Mouse (Mus musculus): ENCODE measurements around the gene Cfap300. TPM values are rescaled to one million over a fixed set of nuclear protein-coding genes. Genes with fewer than 3 reads are reported as not detected.

Cfap300 gene
- 1 to 10 TPM; 6.8 to 7.4 TPM for total RNA-seq (2021)
- long read RNA-seq, experiment 1, partial matches to known transcripts, result 1 of 4 reads
- long read RNA-seq, experiment 1, other reads (novel, unspliced or antisense), result 1 of 4 reads
- long read RNA-seq, experiment 2, partial matches to known transcripts, result 2 of 2 reads
- long read RNA-seq, experiment 2, other reads (novel, unspliced or antisense), result 0 of 2 reads

GRCm38 (mm10) chr9:8042338-8043043, at the start of gene Cfap300:
Gene Cfap300 (minus strand): TSS chr9:8042823.
- peak; percentile 96 to 97 for DNase-seq (ENCODE audit: low spot score in 2 of 2)
- intact Hi-C loops (cut with DNase I), result no loop called here

DNA sequence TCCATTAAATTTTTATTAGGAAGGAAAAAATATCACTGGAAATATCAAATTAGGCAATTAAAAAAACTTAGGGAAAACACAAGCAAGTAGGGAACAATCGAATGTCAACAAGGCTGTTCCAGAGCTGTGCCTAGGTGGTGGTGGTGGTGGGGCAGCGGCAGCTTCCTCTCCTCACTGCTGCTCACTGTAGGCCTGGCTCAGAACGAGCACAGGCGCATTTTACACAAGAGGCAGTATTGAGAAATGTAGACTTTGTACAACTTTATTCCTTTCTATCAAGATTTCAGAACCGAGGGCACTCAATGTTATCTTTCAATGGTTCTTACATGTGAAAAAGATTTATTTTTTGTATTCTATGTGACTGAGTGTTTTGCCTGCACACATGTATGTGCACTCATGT, 36.3 kb upstream of the Cfap300 start:
- DNase-seq (ENCODE audit: low spot score in 2 of 2), result no peak
- intact Hi-C loops (cut with DNase I), result no loop called here

- intact Hi-C loops (cut with DNase I), result no loop called here
- peak; percentile 5 to 27 for DNase-seq (ENCODE audit: low spot score in 2 of 2)
Measured at GRCm38 (mm10) chr9:8074345-8074744, 31.7 kb upstream of the Cfap300 start.

DNA sequence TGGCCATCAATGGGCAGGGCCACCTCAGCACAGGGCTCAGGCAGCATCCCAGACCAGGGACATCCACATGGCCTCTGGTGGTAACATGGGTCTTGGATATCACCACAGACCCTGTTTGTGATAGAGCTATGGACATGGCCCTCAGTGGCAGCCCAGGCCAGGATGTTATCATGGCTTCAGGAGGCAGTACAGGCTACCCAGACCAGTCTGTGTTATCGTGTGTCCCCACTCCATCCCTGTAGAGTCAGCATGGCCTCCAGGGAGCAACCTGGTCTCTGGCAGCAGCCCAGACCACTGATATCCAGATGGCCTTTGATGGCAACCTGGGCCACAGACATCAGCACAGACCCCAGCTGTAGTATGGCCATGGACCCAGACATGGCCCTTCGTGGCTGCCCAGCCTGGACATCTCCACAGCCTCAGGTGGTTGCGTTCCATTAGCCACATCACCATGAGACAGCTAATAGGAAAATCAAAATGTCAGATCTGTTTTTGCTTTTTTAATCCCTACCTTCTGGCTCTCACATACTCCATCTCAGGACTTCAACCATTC, 30.7 kb upstream of the Cfap300 start:
- intact Hi-C loops (cut with DNase I), result no loop called here
- DNase-seq (ENCODE audit: low spot score in 2 of 2), result no peak

- intact Hi-C loops (cut with DNase I), result no loop called here
- no peak for DNase-seq (ENCODE audit: low spot score in 2 of 2)
Measured at GRCm38 (mm10) chr9:8059636-8060035, 17.0 kb upstream of the Cfap300 start.

GRCm38 (mm10) chr9:8054831-8055230, 12.2 kb upstream of the Cfap300 start:
- intact Hi-C loops (cut with DNase I), result no loop called here
- DNase-seq (ENCODE audit: low spot score in 2 of 2), result no peak

DNA sequence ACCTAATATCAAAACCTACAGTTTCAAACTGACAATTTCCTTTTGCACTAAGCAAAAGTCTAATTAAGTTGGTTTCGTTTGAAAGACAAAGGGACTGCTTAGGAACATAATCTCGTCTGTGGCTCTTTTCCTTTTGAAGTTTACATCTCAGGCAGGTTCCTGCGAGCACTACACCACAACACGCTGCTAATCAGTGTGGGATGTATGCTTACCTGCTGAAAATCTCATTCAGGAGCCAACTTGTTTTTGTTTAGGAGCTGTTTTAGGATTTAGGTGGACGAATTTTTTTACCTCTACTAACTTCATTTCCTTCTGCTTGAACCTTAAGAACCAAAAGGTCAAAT, 393 bp upstream of the Cfap300 start:
- intact Hi-C loops (cut with DNase I), result no loop called here
- DNase-seq (ENCODE audit: low spot score in 2 of 2), result no peak

GRCm38 (mm10) chr9:8035546-8035945, 7.1 kb downstream of the Cfap300 start:
- intact Hi-C loops (cut with DNase I), result no loop called here
- DNase-seq (ENCODE audit: low spot score in 2 of 2), result no peak

DNA sequence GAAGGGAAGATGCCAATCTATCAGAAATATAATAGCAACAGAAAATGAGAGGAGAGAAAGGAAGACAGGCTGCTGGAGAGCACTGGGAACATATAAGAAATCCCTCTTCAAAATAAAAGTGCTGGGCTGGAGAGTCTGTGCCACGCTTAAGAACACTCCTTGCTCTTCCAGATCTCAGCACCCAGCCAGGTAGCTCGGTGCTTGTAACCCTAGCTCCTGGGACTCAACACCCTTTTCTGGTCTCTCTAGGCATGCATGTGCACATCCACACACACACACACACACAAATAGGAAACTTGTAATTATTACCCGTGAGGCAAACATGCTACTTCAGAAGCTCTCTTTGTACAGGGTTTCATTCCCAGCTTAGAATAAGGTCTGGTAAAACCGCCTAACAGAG, 7.5 kb downstream of the Cfap300 start:
- intact Hi-C loops (cut with DNase I), result no loop called here
- DNase-seq (ENCODE audit: low spot score in 2 of 2), result no peak

DNA sequence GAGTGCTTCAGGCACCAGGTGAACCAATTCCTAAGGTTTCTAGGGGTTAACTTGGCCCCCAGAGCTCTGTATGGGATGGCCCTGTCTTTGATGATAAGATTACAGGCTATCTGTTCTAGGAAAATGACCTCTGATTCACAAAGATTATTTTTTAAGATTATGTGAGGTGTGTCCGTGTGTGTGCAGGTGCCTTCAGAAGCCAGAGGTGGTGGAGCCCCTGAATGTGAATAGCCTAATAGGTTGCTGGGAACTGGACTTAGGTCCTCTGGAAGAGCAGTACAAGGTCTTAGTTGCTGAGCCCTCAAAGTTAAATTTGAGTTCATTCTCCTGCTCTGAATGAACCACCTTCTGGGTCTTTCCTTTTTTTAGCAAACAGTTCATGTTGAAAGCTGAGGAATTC, 8.5 kb downstream of the Cfap300 start:
- intact Hi-C loops (cut with DNase I), result no loop called here
- DNase-seq (ENCODE audit: low spot score in 2 of 2), result no peak

GRCm38 (mm10) chr9:8032847-8033246, 9.8 kb downstream of the Cfap300 start:
- no peak for DNase-seq (ENCODE audit: low spot score in 2 of 2)
- intact Hi-C loops (cut with DNase I), result no loop called here

DNA sequence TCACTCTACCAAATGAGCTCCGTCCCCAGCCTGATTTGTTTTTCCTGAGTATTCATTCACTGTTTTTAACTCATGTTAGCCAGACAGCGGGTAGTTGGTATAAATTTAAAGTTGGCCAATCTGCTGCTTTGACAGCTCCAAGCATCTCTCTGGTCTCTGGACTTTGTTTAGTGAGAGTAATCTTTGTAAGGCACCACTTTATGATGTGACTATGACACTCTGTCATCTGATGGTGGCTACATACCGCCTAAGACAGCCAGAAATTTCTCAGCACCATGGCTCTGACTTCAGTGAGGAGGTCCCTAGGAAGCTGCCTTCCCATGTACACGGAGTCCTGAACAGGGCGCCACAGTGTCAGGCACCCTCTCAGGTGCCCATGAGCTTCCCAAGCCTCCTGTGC, 24.0 kb downstream of the Cfap300 start:
- no peak for DNase-seq (ENCODE audit: low spot score in 2 of 2)
- intact Hi-C loops (cut with DNase I), result no loop called here

DNA sequence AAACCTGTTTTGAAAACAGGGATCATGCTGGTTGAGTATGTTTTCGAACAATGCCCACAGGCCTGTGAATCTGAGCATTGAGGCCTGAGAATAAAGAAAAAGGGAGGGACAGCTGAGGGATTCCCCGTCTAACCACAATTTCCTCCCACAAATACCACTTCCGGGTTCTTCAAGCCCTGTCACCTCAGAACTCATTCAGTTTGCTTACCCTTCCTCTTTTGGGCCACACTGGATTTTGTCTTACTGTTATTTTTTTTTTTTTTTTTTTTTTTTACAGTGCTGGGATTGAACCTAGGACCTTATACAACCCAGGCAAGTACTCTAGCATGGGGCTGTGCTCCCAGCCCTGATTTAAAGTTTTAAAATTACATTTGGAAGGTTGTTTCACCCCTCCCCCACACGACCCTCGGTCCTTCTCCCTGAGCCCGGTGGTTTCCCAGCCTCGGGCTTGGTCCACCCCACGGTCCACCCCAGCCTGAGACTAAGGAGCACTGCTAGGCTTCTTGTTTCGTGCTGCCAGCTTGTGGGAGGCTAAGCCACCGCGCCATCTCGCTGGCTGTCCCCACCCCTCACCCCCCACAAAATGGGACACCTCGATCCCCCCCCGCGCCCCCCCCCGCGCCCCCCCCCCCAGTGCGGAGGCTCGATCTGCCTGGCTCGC, 25.2 kb downstream of the Cfap300 start:
- intact Hi-C loops (cut with DNase I), result no loop called here
- DNase-seq (ENCODE audit: low spot score in 2 of 2), result no peak

DNA sequence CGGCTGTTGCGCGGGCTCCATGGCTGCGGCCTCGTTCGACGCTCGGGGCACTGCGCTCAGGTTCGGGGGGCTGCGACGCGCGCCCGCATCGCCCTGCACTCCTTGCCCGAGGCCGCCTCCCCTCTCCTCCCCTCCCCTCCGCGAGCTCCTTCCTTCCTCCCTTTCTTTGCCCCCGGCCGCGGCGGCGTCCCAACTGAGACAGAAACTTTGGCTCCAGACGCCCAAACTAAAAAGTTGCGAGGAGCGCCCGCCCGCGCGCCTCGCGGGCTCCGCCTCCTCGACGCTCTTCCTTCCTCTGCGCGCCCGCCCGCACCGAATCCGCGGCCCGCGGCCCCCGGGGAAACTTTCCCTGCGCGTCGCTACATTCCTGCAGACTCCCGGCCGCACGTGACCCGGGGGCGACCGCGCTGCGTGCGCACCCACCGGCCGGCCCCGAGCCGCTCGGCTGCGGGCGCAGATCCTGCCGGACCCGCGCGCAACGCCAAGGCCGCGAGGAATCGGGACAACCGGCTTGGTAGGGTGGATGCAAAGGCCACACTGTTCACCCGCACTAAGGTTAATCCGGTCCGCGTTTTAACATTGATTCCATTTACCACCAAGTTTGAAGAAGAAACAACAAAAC, 38.1 kb downstream of the Cfap300 start, which contains the start of gene Yap1:
Yap1 (minus strand) TSS at position 227 of the 622 bp plus-strand sequence.
- DNase-seq (ENCODE audit: low spot score in 2 of 2), result peak; percentile 76 to 84
- intact Hi-C loops (cut with DNase I), result no loop called here

- peak; percentile 16 to 25 for DNase-seq (ENCODE audit: low spot score in 2 of 2)
- intact Hi-C loops (cut with DNase I), result no loop called here
Measured at GRCm38 (mm10) chr9:8003301-8004271, 39.0 kb downstream of the Cfap300 start.

- intact Hi-C loops (cut with DNase I), result no loop called here
- DNase-seq (ENCODE audit: low spot score in 2 of 2), result no peak
Measured at GRCm38 (mm10) chr9:8002806-8003205, 39.8 kb downstream of the Cfap300 start.

DNA sequence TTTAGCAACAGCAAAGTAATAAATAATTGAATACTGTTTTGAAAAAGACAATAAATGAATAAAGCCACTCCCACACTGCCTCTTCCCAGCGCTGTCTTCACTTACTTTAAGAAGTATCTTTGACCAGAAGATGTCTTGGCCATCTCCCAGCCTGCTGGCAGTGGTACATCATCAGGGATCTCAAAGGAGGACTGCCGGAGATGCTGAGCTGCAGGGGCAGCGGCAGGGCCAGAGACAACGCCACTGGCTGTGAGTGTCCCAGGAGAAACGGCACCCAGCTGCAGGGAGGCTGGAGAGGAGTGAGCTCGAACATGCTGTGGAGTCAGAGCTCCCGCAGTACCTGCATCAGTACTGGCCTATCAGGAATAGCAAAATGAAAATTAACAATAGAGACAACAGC, 41.3 kb downstream of the Cfap300 start:
- intact Hi-C loops (cut with DNase I), result no loop called here

DNA sequence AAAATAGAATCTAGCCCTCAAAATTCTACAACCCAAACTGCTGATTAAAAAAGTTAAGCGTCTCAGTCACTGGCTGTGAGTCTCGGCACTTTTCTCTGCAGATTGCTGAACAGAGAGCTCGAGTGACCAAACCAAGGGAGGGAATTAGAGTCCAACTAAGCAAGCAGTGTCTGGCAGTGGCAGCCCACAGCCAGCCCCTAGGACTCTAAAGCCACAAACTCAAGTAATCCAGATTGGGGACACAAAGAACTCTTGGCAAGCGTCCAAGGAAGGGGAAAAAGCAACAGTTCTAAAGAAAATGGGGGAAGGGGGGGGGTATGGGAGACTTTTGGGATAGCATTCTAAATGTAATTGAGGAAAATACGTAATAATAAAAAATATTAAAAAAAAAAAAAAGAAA, 48.3 kb downstream of the Cfap300 start:
- intact Hi-C loops (cut with DNase I), result no loop called here
- DNase-seq (ENCODE audit: low spot score in 2 of 2), result no peak

More for the DNA sequence above, 41.3 kb downstream of the Cfap300 start:
- no peak for DNase-seq (ENCODE audit: low spot score in 2 of 2)

DNA sequence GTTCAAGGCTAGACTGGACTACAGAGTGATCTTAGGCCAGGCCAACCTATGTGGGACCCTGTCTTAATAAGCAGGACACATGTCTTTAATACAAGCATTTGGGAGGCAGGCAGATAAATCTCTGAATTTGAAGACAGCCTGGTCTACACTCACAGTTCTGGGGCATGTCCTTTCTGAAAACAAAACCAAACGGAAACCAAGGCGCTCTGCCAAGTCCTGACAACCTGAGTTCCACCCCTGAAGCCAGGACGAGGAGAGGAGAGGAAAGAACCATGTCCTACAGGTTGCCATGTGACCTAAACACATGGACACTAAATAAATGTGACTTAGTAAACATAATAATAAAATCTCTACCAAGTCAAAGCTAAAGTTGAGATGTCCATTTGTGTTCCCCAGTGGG, 50.0 kb downstream of the Cfap300 start:
- intact Hi-C loops (cut with DNase I), result no loop called here
- no peak for DNase-seq (ENCODE audit: low spot score in 2 of 2)
